Mouse (Mus musculus) CH12.LX (cell line): ENCODE data around the gene Gse1. TPM values are rescaled to one million over a fixed set of nuclear protein-coding genes. Genes with fewer than 3 reads are reported as not detected.

Source experiments
- DNase-seq: peaks from one replicate; pipeline ENCODE4 v3.0.0-alpha.2; 2013; ENCODE audit errors: extremely low read depth
- H3K27ac ChIP-seq: 2 replicates; pipeline ENCODE4 v1.5.1; 2012; ENCODE audit warnings: low read depth, mild to moderate bottlenecking, control low read depth, moderate library complexity; ENCODE audit not compliant: insufficient read depth
- H3K27me3 ChIP-seq: replicated peaks from 2 replicates; pipeline ENCODE3; 2012; ENCODE audit warnings: inconsistent platforms
- H3K36me3 ChIP-seq, 2 experiments: replicated peaks in 1 of 2; 2 replicates each; pipeline versions ENCODE3 to v1.6.1; 2012; ENCODE audit warnings: inconsistent platforms in 1 of 2, low read length in 1 of 2, mild to moderate bottlenecking in 1 of 2, mixed read lengths in 1 of 2, moderate library complexity in 1 of 2; ENCODE audit not compliant: control insufficient read depth in 1 of 2, insufficient read depth in 1 of 2
- H3K4me1 ChIP-seq, 2 experiments: 2 replicates each; pipeline ENCODE4 v1.6.1; 2012; ENCODE audit warnings: inconsistent platforms in 1 of 2, moderate library complexity in 1 of 2; ENCODE audit not compliant: insufficient read depth in 2 of 2, control insufficient read depth in 1 of 2
- H3K4me2 ChIP-seq: 2 replicates; pipeline ENCODE4 v1.6.1; 2012; ENCODE audit warnings: low read depth, mild to moderate bottlenecking, control low read depth; ENCODE audit not compliant: poor library complexity, insufficient read depth, severe bottlenecking
- H3K4me3 ChIP-seq, 3 experiments: fragments of 150-350 bp in 1 of 3; sonication (generic) in 1 of 3; replicated peaks in 1 of 3; 2 replicates each; pipeline versions ENCODE3 to v1.5.1; 2011 to 2012; ENCODE audit warnings: low read depth in 2 of 3, low read length in 2 of 3, mild to moderate bottlenecking in 2 of 3, moderate library complexity in 2 of 3, control low read depth in 1 of 3, improper control_type of control experiment in 1 of 3, inconsistent platforms in 1 of 3, mixed read lengths in 1 of 3; ENCODE audit not compliant: poor library complexity in 1 of 3
- H3K79me2 ChIP-seq: replicated peaks from 2 replicates; pipeline ENCODE4 v1.6.1; 2012; ENCODE audit warnings: mild to moderate bottlenecking, moderate library complexity; ENCODE audit not compliant: control insufficient read depth, poor library complexity, insufficient read depth, severe bottlenecking; ENCODE audit errors: extremely low read depth
- H3K9ac ChIP-seq: 2 replicates; pipeline ENCODE4 v1.6.1; 2012; ENCODE audit warnings: low read depth, mild to moderate bottlenecking, control low read depth, moderate library complexity; ENCODE audit not compliant: insufficient read depth
- H3K9me3 ChIP-seq: replicated peaks from 2 replicates; pipeline ENCODE3; 2012; ENCODE audit warnings: low read length, inconsistent platforms, mixed read lengths
- BHLHE40 ChIP-seq: IDR thresholded peaks from 2 replicates; pipeline ENCODE4 v1.6.1; 2011; ENCODE audit warnings: mild to moderate bottlenecking, low read depth, low read length, improper control_type of control experiment
- CHD1 ChIP-seq: IDR thresholded peaks from 2 replicates; pipeline ENCODE4 v1.6.1; 2012; ENCODE audit warnings: low read depth, low read length, improper control_type of control experiment, inconsistent platforms
- CHD2 ChIP-seq: IDR thresholded peaks from 2 replicates; pipeline ENCODE4 v1.6.1; 2011; ENCODE audit warnings: low read length, improper control_type of control experiment
- E2F4 ChIP-seq: IDR thresholded peaks from 2 replicates; pipeline ENCODE4 v1.6.1; 2011; ENCODE audit warnings: low read depth, low read length, improper control_type of control experiment; ENCODE audit not compliant: insufficient replicate concordance
- ELF1 ChIP-seq: IDR thresholded peaks from 2 replicates; pipeline ENCODE4 v1.6.1; 2014; ENCODE audit warnings: low read depth, mild to moderate bottlenecking, inconsistent platforms, low read length, improper control_type of control experiment
- EP300 ChIP-seq: IDR thresholded peaks from 2 replicates; pipeline ENCODE4 v1.6.1; 2011; ENCODE audit warnings: low read length, improper control_type of control experiment
- ETS1 ChIP-seq: conservative IDR thresholded peaks from 2 replicates; pipeline ENCODE4 v1.6.1; 2012; ENCODE audit warnings: low read depth, mild to moderate bottlenecking, inconsistent platforms, low read length, improper control_type of control experiment, moderate library complexity
- HCFC1 ChIP-seq: IDR thresholded peaks from 2 replicates; pipeline ENCODE4 v1.6.1; 2012; ENCODE audit warnings: low read depth, mild to moderate bottlenecking, inconsistent platforms, low read length, improper control_type of control experiment
- IRF4 ChIP-seq: IDR thresholded peaks from 2 replicates; pipeline ENCODE4 v1.6.1; 2014; ENCODE audit warnings: low read depth, mild to moderate bottlenecking, inconsistent platforms, low read length, improper control_type of control experiment
- KAT2A ChIP-seq: IDR thresholded peaks from 2 replicates; pipeline ENCODE4 v1.6.1; 2012; ENCODE audit warnings: low read length, improper control_type of control experiment, inconsistent platforms; ENCODE audit not compliant: insufficient replicate concordance
- MAFK ChIP-seq: IDR thresholded peaks from 2 replicates; pipeline ENCODE4 v1.6.1; 2011; ENCODE audit warnings: low read length, improper control_type of control experiment; ENCODE audit not compliant: insufficient replicate concordance
- MAX ChIP-seq: IDR thresholded peaks from 2 replicates; pipeline ENCODE4 v1.6.1; 2011; ENCODE audit warnings: low read length, improper control_type of control experiment
- MAZ ChIP-seq: IDR thresholded peaks from 2 replicates; pipeline ENCODE4 v1.6.1; 2012; ENCODE audit warnings: low read depth, mild to moderate bottlenecking, inconsistent platforms, low read length, improper control_type of control experiment, moderate library complexity
- MEF2A ChIP-seq: IDR thresholded peaks from 2 replicates; pipeline ENCODE4 v1.6.1; 2014; ENCODE audit warnings: low read depth, mild to moderate bottlenecking, inconsistent platforms, low read length, improper control_type of control experiment, borderline replicate concordance
- MXI1 ChIP-seq: IDR thresholded peaks from 2 replicates; pipeline ENCODE4 v1.6.1; 2011; ENCODE audit warnings: mild to moderate bottlenecking, low read depth, low read length, improper control_type of control experiment
- MYC ChIP-seq: IDR thresholded peaks from 2 replicates; pipeline ENCODE4 v1.6.1; 2011; ENCODE audit warnings: low read depth, mild to moderate bottlenecking, improper control_type of control experiment, low read length
- NELFE ChIP-seq: IDR thresholded peaks from 2 replicates; pipeline ENCODE4 v1.6.1; 2011; ENCODE audit warnings: low read depth, low read length, improper control_type of control experiment
- POLR2A ChIP-seq: IDR thresholded peaks from 2 replicates; pipeline ENCODE4 v1.6.1; 2011; ENCODE audit warnings: low read depth, mild to moderate bottlenecking, improper control_type of control experiment, low read length
- RAD21 ChIP-seq: IDR thresholded peaks from 2 replicates; pipeline ENCODE4 v1.6.1; 2011; ENCODE audit warnings: low read depth, mild to moderate bottlenecking, low read length, improper control_type of control experiment, moderate library complexity
- SIN3A ChIP-seq: IDR thresholded peaks from 2 replicates; pipeline ENCODE4 v1.6.1; 2012; ENCODE audit warnings: low read length, improper control_type of control experiment, inconsistent platforms
- SMC3 ChIP-seq: IDR thresholded peaks from 2 replicates; pipeline ENCODE4 v1.6.1; 2011; ENCODE audit warnings: low read depth, low read length, improper control_type of control experiment
- TBP ChIP-seq: conservative IDR thresholded peaks from 2 replicates; pipeline ENCODE4 v1.6.1; 2011; ENCODE audit warnings: low read depth, low read length, improper control_type of control experiment
- TCF12 ChIP-seq: IDR thresholded peaks from 2 replicates; pipeline ENCODE4 v1.6.1; 2014; ENCODE audit warnings: low read depth, mild to moderate bottlenecking, inconsistent platforms, low read length, improper control_type of control experiment
- UBTF ChIP-seq: IDR thresholded peaks from 2 replicates; pipeline ENCODE4 v1.6.1; 2012; ENCODE audit warnings: low read depth, mild to moderate bottlenecking, inconsistent platforms, low read length, improper control_type of control experiment, moderate library complexity
- USF1 ChIP-seq: IDR thresholded peaks from 2 replicates; pipeline ENCODE4 v1.6.1; 2014; ENCODE audit warnings: low read depth, mild to moderate bottlenecking, inconsistent platforms, low read length, improper control_type of control experiment
- USF2 ChIP-seq: conservative IDR thresholded peaks from 2 replicates; pipeline ENCODE4 v1.6.1; 2011; ENCODE audit warnings: low read depth, low read length, improper control_type of control experiment
- ZC3H11A ChIP-seq: IDR thresholded peaks from 2 replicates; pipeline ENCODE4 v1.6.1; 2012; ENCODE audit warnings: low read depth, mild to moderate bottlenecking, inconsistent platforms, low read length, improper control_type of control experiment
- ZKSCAN1 ChIP-seq: IDR thresholded peaks from 2 replicates; pipeline ENCODE4 v1.6.1; 2012; ENCODE audit warnings: low read depth, inconsistent platforms, low read length, improper control_type of control experiment, borderline replicate concordance
- ZMIZ1 ChIP-seq: IDR thresholded peaks from 2 replicates; pipeline ENCODE4 v1.6.1; 2012; ENCODE audit warnings: low read depth, mild to moderate bottlenecking, inconsistent platforms, low read length, improper control_type of control experiment
- ZNF384 ChIP-seq: IDR thresholded peaks from 2 replicates; pipeline ENCODE4 v1.6.1; 2012; ENCODE audit warnings: low read depth, low read length, improper control_type of control experiment, inconsistent platforms
- dilution Hi-C: fragments of 300-500 bp; cut with MboI; formaldehyde crosslinking; loops from 2 replicates; pipeline ENCODE4 v1.14.3; 2020; ENCODE audit warnings: low sequenced_read_pairs; ENCODE audit not compliant: extremely low pct_unique_long_range_greater_than_20kb, extremely low pct_ligation_motif_present
- in situ Hi-C: fragments of 300-500 bp; cut with MboI; formaldehyde crosslinking; loops from 3 replicates; pipeline ENCODE4 v1.14.3; 2019; ENCODE audit warnings: low sequenced_read_pairs, low pct_ligation_motif_present, low pct_unique_long_range_greater_than_20kb, mixed read lengths
- polyA plus RNA-seq: library from polyadenylated mRNA; unstranded; fragments of >175 nt; gene quantifications from 2 replicates; pipeline ENCODE4 v1.2.1, GENCODE M21; 2012; ENCODE audit warnings: low read depth; ENCODE audit not compliant: insufficient read length
- total RNA-seq, 2 experiments: library from RNA; depleted of rRNA; stranded (reverse); fragments of 300-350 nt in 1 of 2; fragments of >200 nt in 1 of 2; gene quantifications; 2 replicates each; pipeline ENCODE4 v1.2.3; 2012 to 2014

Gse1 gene
- total and polyA plus RNA-seq, 3 experiments: 1.3 to 9.8 (median 8.5) TPM

- no peaks in the 10 kb centered on the region for H3K27me3 ChIP-seq
- in situ Hi-C loops (no loop called here), dilution Hi-C loops (no loop called here)
- DNase-seq: peak; percentile 97
- peaks cover 31% of the 10 kb centered on the region for H3K79me2 ChIP-seq
- TF ChIP-seq HCFC1 (peak; percentile 69), POLR2A (peak; percentile 76), MAX (peak; percentile 48; the same call in 1 of the 2 replicates), SIN3A (peak; percentile 94), ETS1 (peak; percentile 87), MYC (peak; percentile 82), USF1 (no peak), BHLHE40 (peak; percentile 84), IRF4 (peak; percentile 84), ZNF384 (peak; percentile 62), SMC3 (peak; percentile 25; the same call in 1 of the 2 replicates), E2F4 (0 out of 2 replicates have a peak, but pooled peaks have one; percentile 60), RAD21 (peak; percentile 9), KAT2A (no peak), CHD1 (no peak), EP300 (peak; percentile 83), MAFK (peak; percentile 31; the same call in 1 of the 2 replicates), UBTF (peak; percentile 31; the same call in 1 of the 2 replicates), ZMIZ1 (peak; percentile 62), ZC3H11A (no peak), TBP (peak; percentile 64; the same call in 1 of the 2 replicates), MXI1 (no peak; the same call in 1 of the 2 replicates), ELF1 (peak; percentile 10; the same call in 1 of the 2 replicates), USF2 (no peak), TCF12 (peak; percentile 92), ZKSCAN1 (peak; percentile 68), MEF2A (peak; percentile 76), CHD2 (peak; percentile 54), MAZ (peak; percentile 93), NELFE (peak; percentile 56; the same call in 1 of the 2 replicates)
- H3K36me3 ChIP-seq: no peaks in the 10 kb centered on the region
- peak overlapping the region; percentile 97; the same call in 1 of the 2 replicates for H3K9ac ChIP-seq
- H3K27ac ChIP-seq: peak overlapping the region; percentile 95
- peak overlapping the region; percentile 55 for H3K4me2 ChIP-seq
- peak overlapping the region; percentile 72 to 94 (median 87) for H3K4me3 ChIP-seq
- H3K4me1 ChIP-seq: peaks cover 40 to 58% of the 10 kb centered on the region in 2 experiments
- H3K9me3 ChIP-seq: peaks cover 6% of the 10 kb centered on the region
These were observed 258.5 kb downstream of the Gse1 start for GRCm38 (mm10) chr8:120486477-120487376.
